Mouse (Mus musculus): Measurements from ENCODE around the gene Dot1l.

GRCm38 (mm10) chr10:80807057-80807627, 52.1 kb downstream of the Dot1l start:
- TF ChIP-seq EP300 (IDR thresholded peaks at IDR 0.05; ENCODE audit: low read depth): no peak
- TF ChIP-seq CTCF (IDR thresholded peaks at IDR 0.05; ENCODE audit: low read depth): 0 out of 2 replicates have a peak, but pooled peaks have one; percentile 12

Measured in liver, postnatal 0 days (tissue).